Mouse (Mus musculus): ENCODE measurements around the gene Gm3285. TPM values are rescaled to one million over a fixed set of nuclear protein-coding genes. Genes with fewer than 3 reads are reported as not detected.

The Gm3285 gene
- polyA plus RNA-seq, 1 experiment from 2014 or later: not detected

DNA sequence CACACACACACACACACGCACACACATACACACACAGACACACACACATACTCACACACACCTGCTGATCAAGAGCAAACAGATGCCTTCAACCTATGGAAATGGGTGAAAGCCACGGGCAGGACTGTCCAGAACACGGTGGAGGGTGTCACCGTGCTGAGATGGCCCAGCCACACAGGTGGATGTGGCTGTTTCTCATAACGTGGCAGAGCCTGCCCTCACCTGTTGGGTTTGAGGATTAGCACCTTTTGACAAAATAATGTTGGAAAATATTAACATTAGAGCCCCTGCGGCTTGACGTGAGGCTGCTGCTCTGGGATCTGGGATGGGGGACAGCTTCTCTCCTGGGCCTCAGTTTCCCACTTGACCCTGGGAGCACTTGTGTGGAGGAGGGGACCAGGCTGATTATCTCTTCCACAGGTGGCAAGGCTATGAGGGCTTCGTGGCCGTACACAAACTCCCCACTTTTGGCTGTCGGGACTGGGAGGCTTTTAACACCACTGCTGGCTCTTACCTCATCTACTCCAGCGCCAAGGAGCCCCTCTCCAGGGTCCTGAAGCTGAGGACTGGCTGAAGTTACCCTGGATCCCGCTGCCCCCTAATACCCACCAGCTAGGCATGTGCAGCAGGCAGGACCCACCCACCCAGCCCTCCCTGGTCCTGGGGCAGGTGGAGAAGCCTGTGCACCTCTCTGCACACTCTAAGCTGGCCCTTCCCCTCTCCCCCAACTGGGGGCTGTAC, 24.4 kb downstream of the Gm3285 start:
- WGBS: 53% methylated on average over 12 of the region's 12 CpGs
- Histone ChIP-seq H3K4me2 (ENCODE audit: low read length) (no peak overlapping the region), H3K27ac (ENCODE audit: low read length) (no peak overlapping the region), H3K9ac (replicated peaks; ENCODE audit: low read depth, low read length) (no peak overlapping the region), H3K4me3 (replicated peaks; ENCODE audit: low read length) (no peak overlapping the region), H3K4me1 (replicated peaks; ENCODE audit: control insufficient read depth, insufficient read depth, low read length) (no peaks in the 10 kb centered on the region), H3K27me3 (replicated peaks; ENCODE audit: control insufficient read depth, insufficient read depth, low read length) (no peaks in the 10 kb centered on the region), H3K36me3 (ENCODE audit: control insufficient read depth, insufficient read depth) (no peaks in the 10 kb centered on the region), H3K9me3 (ENCODE audit: control insufficient read depth, low read length) (0 out of 2 replicates have a peak, but pooled peaks cover 3% of the 10 kb centered on the region)
- no peak for ATAC-seq

DNA sequence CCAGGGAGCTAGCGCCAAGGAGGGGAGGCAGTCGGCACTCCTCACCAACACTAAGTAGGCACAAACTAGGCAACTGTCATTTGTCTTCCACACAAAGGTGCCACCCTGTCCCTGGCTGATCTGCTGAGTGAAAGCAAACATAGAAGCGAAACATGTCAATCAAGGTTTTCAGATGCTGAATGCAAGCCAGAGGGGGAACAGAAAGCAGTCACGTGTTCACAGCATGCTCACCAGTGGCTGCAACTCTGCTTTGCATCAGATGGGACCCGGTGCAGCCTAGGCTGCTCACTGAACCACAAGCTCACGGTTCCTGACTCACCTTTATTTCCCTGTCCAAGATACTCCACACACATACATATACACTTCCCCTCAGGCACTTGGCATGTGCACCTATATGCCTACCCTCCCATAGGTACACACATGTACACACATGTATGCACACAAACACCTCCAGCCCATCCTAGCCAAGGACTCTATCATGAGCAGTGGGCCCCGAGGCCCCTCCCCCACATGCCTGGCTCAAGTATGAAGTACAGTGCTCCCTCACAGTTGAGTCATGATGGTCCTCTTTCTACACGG, 29.3 kb downstream of the Gm3285 start:
- H3K4me2 ChIP-seq (ENCODE audit: low read length): no peak overlapping the region
- H3K4me3 ChIP-seq (replicated peaks; ENCODE audit: low read length): no peak overlapping the region
- H3K27ac ChIP-seq (ENCODE audit: low read length): no peak overlapping the region
- no peaks in the 10 kb centered on the region for H3K36me3 ChIP-seq (ENCODE audit: control insufficient read depth, insufficient read depth)
- no peaks in the 10 kb centered on the region for H3K27me3 ChIP-seq (replicated peaks; ENCODE audit: control insufficient read depth, insufficient read depth, low read length)
- ATAC-seq: no peak
- H3K4me1 ChIP-seq (replicated peaks; ENCODE audit: control insufficient read depth, insufficient read depth, low read length): no peaks in the 10 kb centered on the region
- H3K9me3 ChIP-seq (ENCODE audit: control insufficient read depth, low read length): 0 out of 2 replicates have a peak, but pooled peaks cover 3% of the 10 kb centered on the region
- no peak overlapping the region for H3K9ac ChIP-seq (replicated peaks; ENCODE audit: low read depth, low read length)
- 77% methylated on average over 8 of the region's 8 CpGs for WGBS

DNA sequence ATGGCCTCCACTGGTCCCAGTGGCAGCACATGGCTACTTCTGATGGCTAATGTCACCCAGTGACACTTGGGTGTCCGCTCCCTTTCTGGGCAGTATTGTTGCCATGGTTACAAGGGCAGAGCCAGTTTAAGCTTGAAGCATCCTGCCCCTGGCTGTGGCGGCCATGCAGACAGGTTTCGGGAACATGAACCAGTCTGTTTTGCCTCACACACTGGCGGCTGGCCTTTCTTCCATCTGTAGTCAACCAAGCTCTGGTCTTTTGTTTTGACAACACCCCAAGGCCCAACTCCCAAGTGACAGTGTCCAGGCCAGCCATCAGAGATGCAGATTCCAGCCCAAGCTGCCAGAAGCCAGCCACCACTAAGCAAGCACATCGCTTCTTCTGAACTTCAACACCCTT, 33.8 kb downstream of the Gm3285 start:
- H3K27ac ChIP-seq (ENCODE audit: low read length): no peak overlapping the region
- H3K4me1 ChIP-seq (replicated peaks; ENCODE audit: control insufficient read depth, insufficient read depth, low read length): no peaks in the 10 kb centered on the region
- H3K9ac ChIP-seq (replicated peaks; ENCODE audit: low read depth, low read length): no peak overlapping the region
- WGBS: 67% methylated on average over 5 of the region's 5 CpGs
- no peaks in the 10 kb centered on the region for H3K27me3 ChIP-seq (replicated peaks; ENCODE audit: control insufficient read depth, insufficient read depth, low read length)
- H3K4me3 ChIP-seq (replicated peaks; ENCODE audit: low read length): no peak overlapping the region
- no peak overlapping the region for H3K4me2 ChIP-seq (ENCODE audit: low read length)
- ATAC-seq: no peak
- H3K36me3 ChIP-seq (ENCODE audit: control insufficient read depth, insufficient read depth): no peaks in the 10 kb centered on the region
- H3K9me3 ChIP-seq (ENCODE audit: control insufficient read depth, low read length): no peaks in the 10 kb centered on the region

DNA sequence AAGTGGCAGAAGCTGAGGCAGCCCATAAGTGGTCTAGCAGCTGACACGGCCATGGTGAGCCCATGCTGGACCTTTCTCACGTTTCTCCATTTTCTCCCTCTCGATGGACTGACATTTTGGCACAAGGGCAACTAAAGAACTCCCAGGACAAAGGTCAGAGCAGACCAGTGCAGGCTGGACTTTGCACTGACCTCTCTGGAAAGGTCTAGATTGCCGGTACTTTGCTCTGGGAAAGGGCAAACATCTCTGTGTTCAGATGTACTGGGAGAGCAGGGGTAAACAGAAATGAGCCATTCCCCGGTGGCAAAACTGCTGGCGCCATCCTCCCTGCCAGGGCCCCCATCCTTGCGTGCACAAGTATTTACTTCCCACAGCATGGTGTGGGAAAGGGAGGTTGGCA, 38.4 kb downstream of the Gm3285 start:
- WGBS: 74% methylated on average over 7 of the region's 7 CpGs
- Histone ChIP-seq H3K27ac (ENCODE audit: low read length) (no peak overlapping the region), H3K4me3 (replicated peaks; ENCODE audit: low read length) (no peak overlapping the region), H3K9me3 (ENCODE audit: control insufficient read depth, low read length) (no peaks in the 10 kb centered on the region), H3K36me3 (ENCODE audit: control insufficient read depth, insufficient read depth) (no peaks in the 10 kb centered on the region), H3K27me3 (replicated peaks; ENCODE audit: control insufficient read depth, insufficient read depth, low read length) (no peaks in the 10 kb centered on the region), H3K4me1 (replicated peaks; ENCODE audit: control insufficient read depth, insufficient read depth, low read length) (0 out of 2 replicates have a peak, but pooled peaks cover 5% of the 10 kb centered on the region), H3K4me2 (ENCODE audit: low read length) (no peak overlapping the region), H3K9ac (replicated peaks; ENCODE audit: low read depth, low read length) (no peak overlapping the region)
- no peak for ATAC-seq

DNA sequence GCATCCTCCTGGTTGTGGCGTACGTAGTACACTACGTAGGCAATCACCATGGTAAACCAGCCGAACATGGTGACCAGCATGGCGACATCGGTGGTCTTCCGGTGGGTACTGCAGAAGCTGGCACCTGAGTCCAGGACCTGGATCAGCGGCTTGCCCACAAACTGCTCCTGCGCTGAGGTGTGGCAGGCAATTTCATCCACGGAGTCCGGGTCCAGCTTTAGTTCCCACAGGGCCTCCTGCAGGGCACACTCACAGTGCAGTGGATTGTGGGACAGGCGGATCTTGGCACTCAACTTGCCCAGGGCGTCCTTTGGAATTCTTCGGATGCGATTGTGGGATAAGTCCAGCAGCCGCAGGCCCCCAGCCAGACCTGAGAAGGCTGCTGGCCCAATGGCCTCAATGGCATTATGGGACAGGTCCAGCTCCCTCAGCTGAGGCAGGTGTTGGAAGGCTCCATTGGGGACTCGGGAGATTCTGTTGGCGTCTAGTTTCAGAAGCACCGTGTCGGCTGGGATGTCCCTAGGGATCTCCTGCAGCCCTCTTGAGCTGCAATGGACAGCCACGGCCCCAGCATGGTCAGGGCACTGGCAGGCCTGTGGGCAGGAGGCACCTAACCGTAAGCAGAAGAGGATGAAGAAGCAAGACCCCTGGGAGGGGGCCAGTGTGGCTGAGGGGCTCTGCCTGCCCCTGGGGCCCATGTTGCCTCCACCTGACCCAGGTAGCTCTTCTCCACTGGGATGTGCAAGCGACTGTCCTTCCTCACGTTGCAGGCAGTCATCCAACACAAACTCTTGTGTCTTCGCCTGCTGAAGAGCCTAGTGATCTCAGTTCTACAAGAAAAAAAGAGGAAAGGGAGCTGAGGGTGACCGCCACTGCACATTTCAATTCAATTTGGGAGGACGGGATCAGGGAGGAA, 39.4 kb downstream of the Gm3285 start:
- 80% methylated on average over 27 of the region's 27 CpGs for WGBS
- H3K4me2 ChIP-seq (ENCODE audit: low read length): peak overlapping the region; percentile 80
- peak overlapping the region; percentile 74; the same call in 1 of the 2 replicates for H3K9ac ChIP-seq (replicated peaks; ENCODE audit: low read depth, low read length)
- no peaks in the 10 kb centered on the region for H3K27me3 ChIP-seq (replicated peaks; ENCODE audit: control insufficient read depth, insufficient read depth, low read length)
- ATAC-seq: no peak
- peak overlapping the region; percentile 54 for H3K4me3 ChIP-seq (replicated peaks; ENCODE audit: low read length)
- H3K4me1 ChIP-seq (replicated peaks; ENCODE audit: control insufficient read depth, insufficient read depth, low read length): 0 out of 2 replicates have a peak, but pooled peaks cover 5% of the 10 kb centered on the region
- H3K27ac ChIP-seq (ENCODE audit: low read length): no peak overlapping the region
- H3K9me3 ChIP-seq (ENCODE audit: control insufficient read depth, low read length): no peaks in the 10 kb centered on the region
- H3K36me3 ChIP-seq (ENCODE audit: control insufficient read depth, insufficient read depth): no peaks in the 10 kb centered on the region

DNA sequence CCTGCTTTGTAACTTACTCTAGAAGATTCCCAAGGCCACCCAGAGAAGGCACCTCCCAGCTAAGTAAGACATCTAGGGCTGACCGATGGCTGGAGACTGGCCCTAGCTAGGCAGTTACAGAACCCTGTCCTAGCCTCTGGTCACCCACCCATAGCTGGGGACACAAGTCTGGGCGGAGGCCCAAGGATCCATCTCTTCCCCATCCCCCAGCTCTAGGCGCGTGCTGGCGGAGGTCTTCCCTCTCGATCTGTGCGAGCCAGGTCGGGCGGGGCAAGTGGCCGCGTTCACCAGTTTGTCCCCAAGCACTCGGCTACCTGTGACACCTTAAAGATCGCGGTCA, 40.1 kb downstream of the Gm3285 start:
- ATAC-seq: peak; percentile 3
- no peak overlapping the region; the same call in 1 of the 2 replicates for H3K27ac ChIP-seq (ENCODE audit: low read length)
- H3K4me2 ChIP-seq (ENCODE audit: low read length): peak overlapping the region; percentile 80
- 1% methylated on average over 14 of the region's 14 CpGs for WGBS
- H3K9ac ChIP-seq (replicated peaks; ENCODE audit: low read depth, low read length): peak overlapping the region; percentile 74
- H3K4me3 ChIP-seq (replicated peaks; ENCODE audit: low read length): peak overlapping the region; percentile 54
- no peaks in the 10 kb centered on the region for H3K36me3 ChIP-seq (ENCODE audit: control insufficient read depth, insufficient read depth)
- no peaks in the 10 kb centered on the region for H3K27me3 ChIP-seq (replicated peaks; ENCODE audit: control insufficient read depth, insufficient read depth, low read length)
- 0 out of 2 replicates have a peak, but pooled peaks cover 5% of the 10 kb centered on the region for H3K4me1 ChIP-seq (replicated peaks; ENCODE audit: control insufficient read depth, insufficient read depth, low read length)
- H3K9me3 ChIP-seq (ENCODE audit: control insufficient read depth, low read length): no peaks in the 10 kb centered on the region

DNA sequence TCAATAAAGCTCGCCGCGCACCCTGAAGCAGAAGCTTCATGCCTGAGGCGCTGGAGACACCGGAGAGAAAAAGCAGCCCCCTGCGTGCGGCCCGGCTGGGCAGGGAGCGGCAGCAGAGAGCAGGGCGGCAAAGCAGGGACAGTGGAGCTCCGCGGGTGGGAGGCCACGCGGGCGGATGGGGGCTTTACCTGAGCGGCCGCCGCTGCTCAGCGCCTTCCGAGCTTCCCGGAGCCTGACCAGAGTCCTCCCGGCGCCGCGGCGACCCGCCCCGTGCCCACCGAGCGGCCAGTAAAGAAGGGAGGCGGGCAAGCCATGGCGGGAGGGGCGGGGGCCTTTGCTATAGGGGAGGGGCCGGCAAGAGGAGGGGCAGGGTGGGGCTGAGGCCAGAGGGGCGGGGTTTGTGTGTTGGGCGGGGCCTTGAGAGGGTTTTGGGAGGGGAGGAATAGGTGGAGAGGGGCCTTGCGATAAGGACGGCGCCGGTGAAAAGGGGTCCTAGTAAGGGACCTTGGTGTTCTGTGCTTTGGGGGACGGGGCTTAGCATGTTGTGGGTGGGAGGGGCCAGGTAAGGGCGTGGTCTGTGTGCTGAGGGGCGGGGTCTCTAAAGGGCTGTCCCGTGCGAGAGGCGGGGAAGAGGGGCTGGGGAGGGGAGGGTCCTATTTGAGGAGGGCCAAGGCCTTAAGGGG, 40.6 kb downstream of the Gm3285 start, which contains the start of gene Lrrc3:
Lrrc3 (minus strand) TSS at position 326 of the 683 bp plus-strand sequence.
- WGBS: under 1% methylated on average over 44 of the region's 46 CpGs
- Histone ChIP-seq H3K4me1 (replicated peaks; ENCODE audit: control insufficient read depth, insufficient read depth, low read length) (0 out of 2 replicates have a peak, but pooled peaks cover 5% of the 10 kb centered on the region), H3K27ac (ENCODE audit: low read length) (peak within 1 kb of the TSS; percentile 11; the same call in 1 of the 2 replicates), H3K9me3 (ENCODE audit: control insufficient read depth, low read length) (no peaks in the 10 kb centered on the region), H3K4me2 (ENCODE audit: low read length) (peak within 1 kb of the TSS; percentile 80), H3K4me3 (replicated peaks; ENCODE audit: low read length) (peak within 1 kb of the TSS; percentile 54), H3K36me3 (ENCODE audit: control insufficient read depth, insufficient read depth) (no peaks in the 10 kb centered on the region), H3K9ac (replicated peaks; ENCODE audit: low read depth, low read length) (peak within 1 kb of the TSS; percentile 74), H3K27me3 (replicated peaks; ENCODE audit: control insufficient read depth, insufficient read depth, low read length) (no peaks in the 10 kb centered on the region)
- peak; percentile 73 for ATAC-seq

DNA sequence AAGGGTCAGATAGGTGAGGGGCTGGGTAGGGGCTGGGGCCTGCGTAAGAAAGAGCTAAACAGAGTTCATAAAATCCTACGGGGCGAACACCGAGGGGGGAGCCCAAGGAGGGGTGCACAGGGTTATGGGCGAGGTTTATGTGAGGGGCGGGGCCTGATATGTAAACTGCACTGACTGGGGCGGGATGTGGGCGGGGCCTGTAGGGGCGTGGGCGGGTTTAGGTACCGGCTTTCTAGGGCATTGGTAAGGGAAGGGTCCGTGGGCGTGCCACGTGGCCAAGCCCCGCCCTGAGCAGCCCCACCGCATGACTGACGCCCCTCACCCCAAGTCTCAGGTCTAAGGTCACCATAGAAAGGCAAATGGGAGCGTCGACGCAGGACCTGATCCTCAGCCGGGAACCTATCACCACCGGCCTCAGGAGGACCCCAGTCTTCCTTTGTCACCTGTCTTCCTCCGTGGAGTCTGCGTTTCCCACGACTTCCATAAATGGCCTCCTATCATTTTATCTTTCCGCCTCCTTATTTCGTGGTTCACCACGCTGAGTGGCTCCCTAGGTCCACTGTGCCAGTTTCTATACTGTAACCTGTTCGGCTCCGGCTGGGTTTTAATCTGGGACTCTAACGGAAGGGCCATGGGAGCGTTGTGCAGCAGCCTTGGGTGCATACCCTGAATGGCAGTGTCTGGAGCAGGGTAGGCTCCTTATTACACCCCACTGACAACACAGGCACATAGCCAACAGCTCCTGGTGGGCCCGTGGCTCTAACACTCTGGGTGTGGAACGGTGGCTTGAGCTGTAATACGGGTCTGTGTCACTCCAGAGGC, 41.3 kb downstream of the Gm3285 start:
- H3K4me3 ChIP-seq (replicated peaks; ENCODE audit: low read length): peak overlapping the region; percentile 54
- H3K4me2 ChIP-seq (ENCODE audit: low read length): peak overlapping the region; percentile 80
- peak overlapping the region; percentile 3; the same call in 1 of the 2 replicates for H3K27ac ChIP-seq (ENCODE audit: low read length)
- H3K36me3 ChIP-seq (ENCODE audit: control insufficient read depth, insufficient read depth): no peaks in the 10 kb centered on the region
- H3K9ac ChIP-seq (replicated peaks; ENCODE audit: low read depth, low read length): peak overlapping the region; percentile 74
- H3K4me1 ChIP-seq (replicated peaks; ENCODE audit: control insufficient read depth, insufficient read depth, low read length): 0 out of 2 replicates have a peak, but pooled peaks cover 5% of the 10 kb centered on the region
- no peaks in the 10 kb centered on the region for H3K9me3 ChIP-seq (ENCODE audit: control insufficient read depth, low read length)
- WGBS: 4% methylated on average over 33 of the region's 35 CpGs
- H3K27me3 ChIP-seq (replicated peaks; ENCODE audit: control insufficient read depth, insufficient read depth, low read length): no peaks in the 10 kb centered on the region
- peak; percentile 85 for ATAC-seq

All from forebrain, embryonic 16.5 days (tissue).